Mouse (Mus musculus) right cerebral cortex, adult 2 months (tissue): ENCODE results near the gene Lrrc8d.

Experiments
- DNase-seq, 2 experiments: peaks; one replicate each; pipeline ENCODE4 v3.0.0; 2021 to 2022; ENCODE audit warnings: low spot score in 2 of 2

Gene Lrrc8d

GRCm38 (mm10) chr5:105817248-105817976 lies 117.6 kb downstream of the Lrrc8d start:
- no peak for DNase-seq

- DNase-seq: no peak
These were observed 118.6 kb downstream of the Lrrc8d start for GRCm38 (mm10) chr5:105818411-105818810.

GRCm38 (mm10) chr5:105821390-105821789 lies 121.6 kb downstream of the Lrrc8d start:
- DNase-seq: peak in 1 of 2 experiments; percentile 26

GRCm38 (mm10) chr5:105822521-105823498 lies 123.0 kb downstream of the Lrrc8d start:
- DNase-seq: no peak

GRCm38 (mm10) chr5:105824282-105824681 lies 124.5 kb downstream of the Lrrc8d start:
- no peak for DNase-seq

- DNase-seq: no peak
These were observed 125.1 kb downstream of the Lrrc8d start for GRCm38 (mm10) chr5:105824827-105825226.

- DNase-seq: no peak
These were observed 127.2 kb downstream of the Lrrc8d start for GRCm38 (mm10) chr5:105826916-105827510.

GRCm38 (mm10) chr5:105828050-105828449 lies 128.3 kb downstream of the Lrrc8d start:
- DNase-seq: no peak

GRCm38 (mm10) chr5:105829008-105829586 lies 129.3 kb downstream of the Lrrc8d start:
- DNase-seq: no peak

- no peak for DNase-seq
These were observed 132.4 kb downstream of the Lrrc8d start for GRCm38 (mm10) chr5:105832140-105832539.

GRCm38 (mm10) chr5:105833923-105834322 lies 134.2 kb downstream of the Lrrc8d start:
- DNase-seq: no peak

GRCm38 (mm10) chr5:105836006-105836405 lies 136.2 kb downstream of the Lrrc8d start:
- no peak for DNase-seq

GRCm38 (mm10) chr5:105839740-105840310 lies 140.1 kb downstream of the Lrrc8d start:
- no peak for DNase-seq

- DNase-seq: no peak
These were observed 144.4 kb downstream of the Lrrc8d start for GRCm38 (mm10) chr5:105844044-105844753.

- no peak for DNase-seq
These were observed 145.3 kb downstream of the Lrrc8d start for GRCm38 (mm10) chr5:105845041-105845440.

GRCm38 (mm10) chr5:105847726-105848125 lies 148.0 kb downstream of the Lrrc8d start:
- no peak for DNase-seq

- DNase-seq: no peak
These were observed 149.5 kb downstream of the Lrrc8d start for GRCm38 (mm10) chr5:105849222-105849621.

- DNase-seq: no peak
These were observed 149.9 kb downstream of the Lrrc8d start for GRCm38 (mm10) chr5:105849643-105850042.

- no peak for DNase-seq
These were observed 153.5 kb downstream of the Lrrc8d start for GRCm38 (mm10) chr5:105853271-105853670.

GRCm38 (mm10) chr5:105857486-105857885 lies 157.7 kb downstream of the Lrrc8d start:
- no peak for DNase-seq
